In genomic region chr4:35225734-35226495, GRCm38 (mm10) we compare ENCODE assay signal across 8 mouse cellular contexts. TPM values are rescaled to one million over a fixed set of nuclear protein-coding genes. Genes with fewer than 3 reads are reported as not detected.
A peak's percentile ranks its signal among the peaks of the same experiment; 100 is the strongest.
DNase-seq lines count a peak whose midpoint lies in the region; ATAC-seq and TF ChIP-seq lines count a peak whose summit lies in the region.

C9orf72 (minus strand) TSS chr4:35226175.

- H3K4me3 ChIP-seq in embryonic facial prominence, embryonic 14.5 days (ENCODE audit: low read depth, low read length), result peak within 1 kb of the TSS; percentile 90
- H3K4me3 ChIP-seq in heart, adult 2 months, result peak within 1 kb of the TSS; percentile 71
- H3K4me3 ChIP-seq in limb, embryonic 13.5 days, result peak within 1 kb of the TSS; percentile 86
- peak within 1 kb of the TSS; percentile 89 for H3K4me3 ChIP-seq in midbrain, embryonic 16.5 days (ENCODE audit: low read depth, low read length)

- H3K9ac ChIP-seq in embryonic facial prominence, embryonic 14.5 days (ENCODE audit: low read depth, low read length), result peak within 1 kb of the TSS; percentile 81
- H3K9ac ChIP-seq in heart, adult 2 months (ENCODE audit: low read depth, low read length), result peak within 1 kb of the TSS; percentile 91
- peak within 1 kb of the TSS; percentile 91 for H3K9ac ChIP-seq in limb, embryonic 13.5 days
- H3K9ac ChIP-seq in midbrain, embryonic 16.5 days (ENCODE audit: low read depth, low read length), result peak within 1 kb of the TSS; percentile 87

- peak within 1 kb of the TSS; percentile 81 for H3K27ac ChIP-seq in embryonic facial prominence, embryonic 14.5 days (replicated peaks; ENCODE audit: low read depth, low read length)
- peak within 1 kb of the TSS; percentile 94 for H3K27ac ChIP-seq in heart, adult 2 months
- H3K27ac ChIP-seq in limb, embryonic 13.5 days, result peak within 1 kb of the TSS; percentile 63; the same call in 1 of the 2 replicates
- H3K27ac ChIP-seq in midbrain, embryonic 16.5 days (ENCODE audit: low read length), result peak within 1 kb of the TSS; percentile 92

- 0% methylated on average over 36 of the region's 51 CpGs for WGBS in embryonic facial prominence, embryonic 14.5 days
- WGBS in heart, adult 2 months, result under 1% methylated on average over 48 of the region's 51 CpGs
- under 1% methylated on average over 51 of the region's 51 CpGs for WGBS in limb, embryonic 13.5 days
- under 1% methylated on average over 32 of the region's 51 CpGs for WGBS in midbrain, embryonic 16.5 days

- no peaks in the 10 kb centered on the region for H3K4me1 ChIP-seq in embryonic facial prominence, embryonic 14.5 days (ENCODE audit: control insufficient read depth, insufficient read depth, low read length)
- H3K4me1 ChIP-seq in heart, adult 2 months (ENCODE audit: control insufficient read depth, insufficient read depth, low read length), result peaks cover 5% of the 10 kb centered on the region
- H3K4me1 ChIP-seq in limb, embryonic 13.5 days, result no peaks in the 10 kb centered on the region
- peaks cover 8% of the 10 kb centered on the region for H3K4me1 ChIP-seq in midbrain, embryonic 16.5 days (ENCODE audit: control insufficient read depth, insufficient read depth, low read length)

- H3K27me3 ChIP-seq in embryonic facial prominence, embryonic 14.5 days (replicated peaks; ENCODE audit: control insufficient read depth, insufficient read depth, low read length), result no peaks in the 10 kb centered on the region
- no peaks in the 10 kb centered on the region for H3K27me3 ChIP-seq in heart, adult 2 months (ENCODE audit: control insufficient read depth, insufficient read depth, low read length)
- H3K27me3 ChIP-seq in limb, embryonic 13.5 days, result no peaks in the 10 kb centered on the region
- H3K27me3 ChIP-seq in midbrain, embryonic 16.5 days (ENCODE audit: control insufficient read depth, insufficient read depth, low read depth, low read length), result no peaks in the 10 kb centered on the region

- TF ChIP-seq CTCF in heart, adult 2 months (IDR thresholded peaks at IDR 0.05), result no peak

- intact Hi-C loops in heart, adult 2 months (cut with DNase I), result loop anchor here (5.0 kb wide), 2 partner anchors 339 to 449 kb away; partner anchors contain the start of gene Smim8

- TF ChIP-seq EP300 in heart, adult 2 months (IDR thresholded peaks at IDR 0.05; ENCODE audit: insufficient read depth, low read depth, low read length), result peak; percentile 93

- H3K36me3 ChIP-seq in embryonic facial prominence, embryonic 14.5 days (ENCODE audit: control insufficient read depth, insufficient read depth, low read length), result no peaks in the 10 kb centered on the region
- H3K36me3 ChIP-seq in heart, adult 2 months (ENCODE audit: control insufficient read depth, insufficient read depth, low read length), result peaks cover 8% of the 10 kb centered on the region; the same call in 1 of the 2 replicates
- no peaks in the 10 kb centered on the region for H3K36me3 ChIP-seq in limb, embryonic 13.5 days
- H3K36me3 ChIP-seq in midbrain, embryonic 16.5 days (ENCODE audit: control insufficient read depth, insufficient read depth, low read length), result no peaks in the 10 kb centered on the region

- peak; percentile 95 for TF ChIP-seq POLR2A in heart, adult 2 months (IDR thresholded peaks at IDR 0.05; ENCODE audit: insufficient read depth, low read depth, low read length)

- peak; percentile 96 for DNase-seq in 3T3-L1 (ENCODE audit: low read depth, low spot score)
- DNase-seq in adrenal gland, postnatal 4 days (ENCODE audit: low spot score in 2 of 2), result peak; percentile 87 to 90
- DNase-seq in embryonic facial prominence, embryonic 14.5 days (ENCODE audit: low spot score), result peak; percentile 98
- peak; percentile 95 to 96 for DNase-seq in heart, adult 2 months
- DNase-seq in kidney, adult 8-10 months, result peak; percentile 95 to 97
- DNase-seq in spleen, postnatal 10 days (ENCODE audit: low spot score in 2 of 2), result peak; percentile 92 to 94

- H3K9me3 ChIP-seq in embryonic facial prominence, embryonic 14.5 days (ENCODE audit: control insufficient read depth, low read length), result no peaks in the 10 kb centered on the region
- H3K9me3 ChIP-seq in limb, embryonic 13.5 days, result no peaks in the 10 kb centered on the region
- no peaks in the 10 kb centered on the region for H3K9me3 ChIP-seq in midbrain, embryonic 16.5 days (replicated peaks; ENCODE audit: control insufficient read depth, low read length, poor library complexity, severe bottlenecking)

- peak; percentile 98 for ATAC-seq in embryonic facial prominence, embryonic 14.5 days (ENCODE audit: low read depth)
- ATAC-seq in limb, embryonic 13.5 days (ENCODE audit: low FRiP score, low read depth), result peak; percentile 99
- ATAC-seq in midbrain, embryonic 16.5 days, result peak; percentile 98

- 0 out of 2 replicates have a peak, but pooled peaks cover 2% of the 10 kb centered on the region for H3K79me2 ChIP-seq in heart, adult 2 months (replicated peaks; ENCODE audit: control insufficient read depth, insufficient read depth, low read length)

- peak within 1 kb of the TSS; percentile 81 for H3K4me2 ChIP-seq in embryonic facial prominence, embryonic 14.5 days (ENCODE audit: low read depth, low read length)
- H3K4me2 ChIP-seq in limb, embryonic 13.5 days (replicated peaks), result peak within 1 kb of the TSS; percentile 81
- H3K4me2 ChIP-seq in midbrain, embryonic 16.5 days (ENCODE audit: low read length), result peak within 1 kb of the TSS; percentile 76

RNA-seq across cellular contexts. Expression of gene C9orf72, which starts in this region (rescaled TPM):
- total RNA-seq in adrenal gland, postnatal 4 days (2021), result 10 to 100 TPM; 17.9 to 19.9 TPM
- 14.0 and 14.3 TPM in 2 replicates for polyA plus RNA-seq in embryonic facial prominence, embryonic 14.5 days (2014; fragmentation: Nextera tagmentation; extraction: Ambion mirVana)
- 10 to 100 TPM; 22.4 to 24.2 TPM for total RNA-seq in heart, adult 2 months (2021)
- 11.6 and 23.6 TPM in 2 replicates for polyA plus RNA-seq in heart, adult 2 months (2012; rRNA removed)
- polyA plus RNA-seq in limb, embryonic 13.5 days (2015; fragmentation: Nextera tagmentation; extraction: Ambion mirVana), result 11.1 and 13.2 TPM in 2 replicates
- 48.0 and 55.5 TPM in 2 replicates for polyA plus RNA-seq in midbrain, embryonic 16.5 days (2015; fragmentation: Nextera tagmentation; extraction: Ambion mirVana)

Comparison
In these comparisons a context has a peak if more than half of its experiments do, and no peak if none do; other contexts are left out.
1. Peak in every context shown above with its lines: DNase-seq, ATAC-seq, H3K4me3 ChIP-seq and H3K27ac ChIP-seq.